Mouse (Mus musculus) CD4-positive naive resting alpha-beta T cell, adult 76 days (primary cell): ENCODE data around the gene Rab10. TPM values are rescaled to one million over a fixed set of nuclear protein-coding genes. Genes with fewer than 3 reads are reported as not detected.

Source experiments
- total RNA-seq: library from RNA; stranded (reverse); gene quantifications from one replicate; pipeline ENCODE4 v1.2.4, GENCODE M21; 2023

Rab10 gene
- 97.1 TPM for total RNA-seq

DNA sequence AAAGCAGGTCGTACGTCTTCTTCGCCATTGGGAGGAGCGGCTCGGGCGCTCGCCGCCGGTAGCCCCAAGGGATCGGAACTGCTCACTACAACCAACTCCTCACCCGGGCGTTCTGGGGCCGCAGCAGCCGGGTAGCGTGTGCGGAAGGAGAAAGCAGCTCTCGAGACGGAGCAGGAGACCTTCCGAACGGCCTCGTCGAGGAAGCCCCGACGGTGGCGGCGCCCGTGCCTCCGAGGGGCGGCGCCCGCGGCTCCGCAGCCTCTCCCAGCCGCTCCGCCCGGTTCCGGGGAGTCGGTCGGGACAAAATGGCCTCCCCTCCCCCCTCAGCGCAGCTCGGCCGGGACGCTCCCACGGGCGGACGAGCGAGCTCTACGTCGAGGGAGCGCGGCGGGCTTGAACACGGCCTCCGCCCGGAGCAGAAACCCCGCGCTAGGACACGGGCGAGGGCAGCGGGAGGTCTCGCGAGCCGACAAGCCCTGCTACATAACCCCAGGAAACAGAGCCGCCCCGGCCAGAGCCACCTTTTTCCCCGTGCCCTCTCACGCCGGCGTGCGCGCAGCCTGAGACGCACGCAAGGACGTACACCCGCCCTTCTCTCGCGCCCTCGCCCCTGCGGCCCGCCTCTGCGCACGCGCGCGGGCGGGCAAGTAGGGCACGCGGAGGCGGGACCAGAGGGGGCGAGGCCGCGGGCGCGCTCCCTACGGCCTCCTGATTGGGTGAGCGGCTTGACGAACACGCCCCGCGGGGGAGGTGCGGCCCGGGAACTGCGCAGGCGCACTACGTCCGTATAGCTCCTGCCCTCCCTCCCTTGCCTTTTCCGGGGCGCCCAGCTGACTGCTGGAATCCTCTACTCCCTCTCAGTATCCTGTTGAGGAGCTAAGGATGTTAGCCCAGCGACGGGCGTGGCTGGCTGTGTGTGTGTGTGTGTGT, at the start of gene Rab10:
Gene Rab10 (minus strand): TSS at position 579 of the 930 bp plus-strand sequence.

Other genes with a start within 250 kb of the Rab10 start
- gene Kif3c, start 55.2 kb upstream of the Rab10 start, total RNA-seq, result 11.3 TPM
- 82.3 TPM for gene Asxl2, start 116.9 kb upstream of the Rab10 start, total RNA-seq